8 mouse cellular contexts compared by ENCODE assay signal in genomic region chr2:32536634-32537359, GRCm38 (mm10). TPM values are rescaled to one million over a fixed set of nuclear protein-coding genes. Genes with fewer than 3 reads are reported as not detected.
DNase-seq lines count a peak whose midpoint lies in the region; ATAC-seq lines count a peak whose summit lies in the region.
"Had no signal": no experiment of that assay in that cellular context is flagged by ENCODE, and none has a peak within 500 bp of the region (broad histone marks: within the 10 kb centered on the region; RNA-seq: fewer than 3 reads in every experiment).

No protein-coding gene starts in this region.

- H3K79me2 ChIP-seq in macrophage (ENCODE audit: inconsistent target) = no peaks in the 10 kb centered on the region

- no peaks in the 10 kb centered on the region for H3K9me3 ChIP-seq in hindbrain, embryonic 15.5 days

- no peaks in the 10 kb centered on the region for H3K27me3 ChIP-seq in hindbrain, embryonic 15.5 days

- WGBS in hindbrain, embryonic 15.5 days = 3% methylated on average over 11 of the region's 11 CpGs
- WGBS in macrophage (ENCODE audit: missing documents) = 4% methylated on average over 10 of the region's 11 CpGs

- DNase-seq in Muller cell, postnatal 12 days (ENCODE audit: inconsistent ontology term) = peak; percentile 83
- DNase-seq in cerebellum, adult 9-11 months = peak; percentile 81
- DNase-seq in frontal cortex, postnatal 36 days (ENCODE audit: low spot score in 2 of 2) = peak; percentile 19 to 70
- DNase-seq in layer of hippocampus, postnatal 36 days = peak; percentile 61 to 74
- DNase-seq in right cerebral cortex, adult 2 months (ENCODE audit: low spot score in 2 of 2) = peak; percentile 54 to 70

- H3K4me1 ChIP-seq in hindbrain, embryonic 15.5 days (replicated peaks) = peaks cover 60% of the 10 kb centered on the region

- H3K4me3 ChIP-seq in hindbrain, embryonic 15.5 days = peak overlapping the region; percentile 87
- peak overlapping the region; percentile 28 for H3K4me3 ChIP-seq in macrophage (ENCODE audit: inconsistent target)

- peak overlapping the region; percentile 93 for H3K27ac ChIP-seq in hindbrain, embryonic 15.5 days (replicated peaks)
- peak overlapping the region; percentile 24; the same call in 1 of the 2 replicates for H3K27ac ChIP-seq in macrophage

- H3K9ac ChIP-seq in hindbrain, embryonic 15.5 days = peak overlapping the region; percentile 87

- peak overlapping the region; percentile 71 for H3K4me2 ChIP-seq in hindbrain, embryonic 15.5 days

- no peak for ATAC-seq in hindbrain, embryonic 15.5 days (ENCODE audit: low FRiP score, low read depth)

- H3K36me3 ChIP-seq in hindbrain, embryonic 15.5 days = no peaks in the 10 kb centered on the region
- H3K36me3 ChIP-seq in macrophage (ENCODE audit: inconsistent target) = no peaks in the 10 kb centered on the region

RNA-seq across cellular contexts. Expression of gene Fam102a, which starts 1.7 kb away (rescaled TPM):
- 7.5 and 9.5 TPM in 2 replicates for polyA plus RNA-seq in hindbrain, embryonic 15.5 days (2015; fragmentation: Nextera tagmentation; extraction: Ambion mirVana)
- 10 to 100 TPM; 69.4 to 69.8 TPM for total RNA-seq in layer of hippocampus, postnatal 36 days (2021)
- 1 to 10 TPM in 18 of 26 experiments, under 1 TPM in 8; 0.36 to 5.7 (median 1.9) TPM for total RNA-seq in macrophage (2018; cell fraction: chromatin; rRNA removed)
- total RNA-seq in macrophage (2018; cell fraction: cytosol; rRNA removed) = 1 to 10 TPM; 2.6 to 5.8 (median 4.4) TPM
- 1 to 10 TPM; 1.4 to 8.5 (median 2.7) TPM for total RNA-seq in macrophage (2018; cell fraction: nucleus; rRNA removed)
- polyA plus RNA-seq in macrophage (2018) = 3.5 to 9.1 TPM (median 3.9 TPM) in 3 replicates

RNA-seq across cellular contexts. Expression of gene Dpm2, which starts 33.9 kb away (rescaled TPM):
- polyA plus RNA-seq in hindbrain, embryonic 15.5 days (2015; fragmentation: Nextera tagmentation; extraction: Ambion mirVana) = 138 and 140 TPM in 2 replicates
- 10 to 100 TPM; 69.1 to 81.8 TPM for total RNA-seq in layer of hippocampus, postnatal 36 days (2021)
- total RNA-seq in macrophage (2018; cell fraction: chromatin; rRNA removed) = 10 to 100 TPM; 32.2 to 61.0 (median 47.4) TPM
- 10 to 100 TPM; 66.4 to 91.8 (median 78.1) TPM for total RNA-seq in macrophage (2018; cell fraction: cytosol; rRNA removed)
- total RNA-seq in macrophage (2018; cell fraction: nucleus; rRNA removed) = 10 to 100 TPM; 53.1 to 95.2 (median 76.3) TPM
- polyA plus RNA-seq in macrophage (2018) = 48.3 to 76.8 TPM (median 72.3 TPM) in 3 replicates

RNA-seq across cellular contexts. Expression of gene Pip5kl1, which starts 37.8 kb away (rescaled TPM):
- polyA plus RNA-seq in hindbrain, embryonic 15.5 days (2015; fragmentation: Nextera tagmentation; extraction: Ambion mirVana) = 11.9 and 15.3 TPM in 2 replicates
- 1 to 10 TPM; 2.9 to 3.8 TPM for total RNA-seq in layer of hippocampus, postnatal 36 days (2021)
- 1 to 10 TPM in 14 of 26 experiments, under 1 TPM in 1, not detected in 11; 0.74 to 5.6 (median 1.8) TPM for total RNA-seq in macrophage (2018; cell fraction: chromatin; rRNA removed)
- total RNA-seq in macrophage (2018; cell fraction: cytosol; rRNA removed) = not detected
- total RNA-seq in macrophage (2018; cell fraction: nucleus; rRNA removed) = 1 to 10 TPM in 8 of 26 experiments, not detected in 18; 1.5 to 3.1 (median 1.9) TPM
- polyA plus RNA-seq in macrophage (2018) = not detected in 3 replicates

RNA-seq across cellular contexts. Expression of gene 9430097D07Rik, which starts 38.7 kb away (rescaled TPM):
- polyA plus RNA-seq in hindbrain, embryonic 15.5 days (2015; fragmentation: Nextera tagmentation; extraction: Ambion mirVana) = 0.79 and 0.87 TPM in 2 replicates
- total RNA-seq in layer of hippocampus, postnatal 36 days (2021) = 1 to 10 TPM in 1 of 2 experiments, under 1 TPM in 1; 0.37 to 1.0 TPM
- total RNA-seq in macrophage (2018; cell fraction: chromatin; rRNA removed) = under 1 TPM in 2 of 26 experiments, not detected in 24; 0.56 to 0.57 TPM
- total RNA-seq in macrophage (2018; cell fraction: cytosol; rRNA removed) = under 1 TPM in 1 of 26 experiments, not detected in 25; 0.09 TPM
- total RNA-seq in macrophage (2018; cell fraction: nucleus; rRNA removed) = not detected
- not detected in 3 replicates for polyA plus RNA-seq in macrophage (2018)
- polyA plus RNA-seq: gonadal fat pad, adult 2 months had no signal

RNA-seq across cellular contexts. Expression of gene St6galnac4, which starts 50.1 kb away (rescaled TPM):
- 41.2 and 41.9 TPM in 2 replicates for polyA plus RNA-seq in hindbrain, embryonic 15.5 days (2015; fragmentation: Nextera tagmentation; extraction: Ambion mirVana)
- 10 to 100 TPM; 35.6 to 41.2 TPM for total RNA-seq in layer of hippocampus, postnatal 36 days (2021)
- total RNA-seq in macrophage (2018; cell fraction: chromatin; rRNA removed) = 100 to 1,000 TPM in 2 of 26 experiments, 10 to 100 TPM in 24; 17.3 to 114 (median 35.7) TPM
- 10 to 100 TPM; 19.7 to 54.7 (median 39.3) TPM for total RNA-seq in macrophage (2018; cell fraction: cytosol; rRNA removed)
- total RNA-seq in macrophage (2018; cell fraction: nucleus; rRNA removed) = 100 to 1,000 TPM in 2 of 26 experiments, 10 to 100 TPM in 24; 25.3 to 122 (median 46.9) TPM
- 30.1 to 43.5 TPM (median 34.6 TPM) in 3 replicates for polyA plus RNA-seq in macrophage (2018)

Comparison
In these comparisons a context has a peak if more than half of its experiments do, and no peak if none do; other contexts are left out.
1. RNA of gene Pip5kl1, which starts 37.8 kb away (polyA plus RNA-seq): 11.9 to 15.3 TPM in hindbrain, embryonic 15.5 days; not detected in macrophage; every median in the first group is over 10 times any median in the second.
2. Peak in every context shown above with its lines, with median percentiles within 50 percentile points of each other: DNase-seq.